ENCODE assay signal across 12 mouse cellular contexts in the genomic region with DNA sequence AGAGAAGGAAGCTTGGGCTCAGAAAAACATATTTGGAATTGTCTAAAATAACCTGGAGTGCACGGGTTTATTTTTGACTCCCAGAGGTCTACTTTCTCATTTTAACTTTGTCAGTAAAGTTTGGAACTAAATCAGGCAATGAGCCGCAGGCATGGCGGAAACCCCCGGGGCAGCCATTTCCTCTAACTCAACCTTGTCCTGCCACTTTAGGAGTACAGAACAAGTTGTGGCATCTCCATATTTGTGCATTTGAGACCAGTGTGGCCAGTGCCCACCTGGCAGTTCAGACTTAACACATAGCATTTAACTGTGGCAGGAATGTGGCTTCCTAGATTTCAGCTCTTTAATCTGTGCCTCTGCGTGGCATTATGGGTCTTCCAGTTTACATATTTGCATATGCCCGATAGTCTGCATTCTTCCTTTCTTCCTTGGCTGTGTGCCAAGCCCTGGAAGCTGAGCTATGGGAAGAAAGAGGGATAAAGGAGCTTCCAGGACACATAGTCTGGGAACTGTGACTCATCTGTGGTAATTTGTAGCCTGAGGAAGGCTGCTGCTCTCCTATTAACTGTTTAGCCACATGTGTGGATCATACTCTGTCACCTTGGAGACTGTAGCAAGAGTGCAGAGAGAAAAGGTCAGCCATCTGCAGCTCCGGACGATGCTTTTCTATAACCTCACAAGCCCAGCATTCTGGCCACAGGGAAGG.
DNase-seq lines count a peak whose midpoint lies in the region.
"Had no signal": no experiment of that assay in that cellular context is flagged by ENCODE, and none has a peak within 500 bp of the region (broad histone marks: within the 10 kb centered on the region; RNA-seq: fewer than 3 reads in every experiment).

No protein-coding gene starts in this region.

- intact Hi-C loops in left cerebral cortex, postnatal 14 days (cut with DNase I): no loop called here
- intact Hi-C loops in left cerebral cortex, postnatal 36 days (cut with DNase I): loop anchor here (5.0 kb wide), 1 partner anchor 298 kb away; a partner anchor contains a TSS

- peak; percentile 2 for DNase-seq in embryo, embryonic 10.5 days (ENCODE audit: low spot score)
- no peak for DNase-seq in embryo, embryonic 9.5 days (ENCODE audit: extremely low spot score)
- DNase-seq in left cerebral cortex, postnatal 14 days (ENCODE audit: low spot score in 2 of 2): peak; percentile 15 to 24
- DNase-seq in left cerebral cortex, postnatal 36 days (ENCODE audit: low spot score in 2 of 2): no peak
- DNase-seq in urinary bladder, postnatal 14 days (ENCODE audit: low spot score): peak; percentile 18
- DNase-seq in urinary bladder, adult 18-20 months (ENCODE audit: low spot score in 2 of 2): no peak
- DNase-seq in layer of hippocampus, adult 8-10 months (ENCODE audit: low spot score in 2 of 2): no peak
- DNase-seq in cerebellum, adult 11-12 months: no peak
- DNase-seq: cerebellum, adult 8-10 months; gastrocnemius, postnatal 36 days; heart, postnatal 14 days; kidney, postnatal 36 days had no signal

Comparison
In these comparisons a context has a peak if more than half of its experiments do, and no peak if none do; other contexts are left out.
1. DNase-seq: peak in embryo, embryonic 10.5 days (single experiment), left cerebral cortex, postnatal 14 days (2 of 2) and urinary bladder, postnatal 14 days (single experiment); none in embryo, embryonic 9.5 days (single experiment), left cerebral cortex, postnatal 36 days (0 of 2), urinary bladder, adult 18-20 months (0 of 2), layer of hippocampus, adult 8-10 months (0 of 2) and cerebellum, adult 11-12 months (single experiment).